Mouse (Mus musculus): ENCODE data around the gene Cfl2. TPM values are rescaled to one million over a fixed set of nuclear protein-coding genes. Genes with fewer than 3 reads are reported as not detected.
A peak's percentile ranks its signal among the peaks of the same experiment; 100 is the strongest.

Cfl2 gene
- polyA plus RNA-seq, 1 experiment from 2014 or later = 540 TPM

DNA sequence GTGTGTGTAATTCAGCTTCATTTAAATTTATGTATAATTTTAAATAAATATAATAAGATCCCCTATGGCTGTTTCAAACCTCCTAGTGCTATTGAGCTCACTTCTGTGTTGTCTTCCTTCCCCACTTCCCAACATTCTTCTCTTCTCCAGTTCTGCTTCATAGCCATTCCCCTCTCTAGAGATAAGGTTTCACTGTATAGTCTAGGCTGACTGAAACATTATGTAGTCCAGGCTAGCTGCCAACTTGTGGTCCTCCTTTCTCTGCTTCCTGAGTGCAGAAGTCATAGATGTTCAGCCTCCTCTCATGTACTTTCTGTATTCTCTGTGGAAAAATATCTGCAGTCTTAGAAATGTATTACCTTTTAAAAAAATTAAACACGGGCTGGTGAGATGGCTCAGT, 15.2 kb upstream of the Cfl2 start:
- Histone ChIP-seq H3K4me2 (ENCODE audit: low read length) (no peak overlapping the region), H3K4me1 (ENCODE audit: control insufficient read depth in 2 of 2, insufficient read depth in 2 of 2, low read length in 2 of 2) (peaks cover 5 to 6% of the 10 kb centered on the region in 2 experiments), H3K27ac (replicated peaks in 1 of 2; ENCODE audit: control insufficient read depth in 1 of 2, insufficient read depth in 1 of 2, low read depth in 2 of 2, low read length in 2 of 2) (no peak overlapping the region), H3K36me3 (ENCODE audit: control insufficient read depth, insufficient read depth, low read length) (no peaks in the 10 kb centered on the region), H3K9ac (ENCODE audit: low read length) (no peak overlapping the region), H3K4me3 (ENCODE audit: control insufficient read depth in 1 of 2, insufficient read depth in 1 of 2, low read depth in 1 of 2, low read length in 2 of 2) (no peak overlapping the region), H3K9me3 (ENCODE audit: control insufficient read depth, low read length) (no peaks in the 10 kb centered on the region), H3K27me3 (ENCODE audit: control insufficient read depth, insufficient read depth, low read length) (no peaks in the 10 kb centered on the region)
- no peak for ATAC-seq (ENCODE audit: insufficient number of reproducible peaks, insufficient read depth, low FRiP score, low read depth)
- WGBS = 88% methylated on average over 1 of the region's 1 CpGs

DNA sequence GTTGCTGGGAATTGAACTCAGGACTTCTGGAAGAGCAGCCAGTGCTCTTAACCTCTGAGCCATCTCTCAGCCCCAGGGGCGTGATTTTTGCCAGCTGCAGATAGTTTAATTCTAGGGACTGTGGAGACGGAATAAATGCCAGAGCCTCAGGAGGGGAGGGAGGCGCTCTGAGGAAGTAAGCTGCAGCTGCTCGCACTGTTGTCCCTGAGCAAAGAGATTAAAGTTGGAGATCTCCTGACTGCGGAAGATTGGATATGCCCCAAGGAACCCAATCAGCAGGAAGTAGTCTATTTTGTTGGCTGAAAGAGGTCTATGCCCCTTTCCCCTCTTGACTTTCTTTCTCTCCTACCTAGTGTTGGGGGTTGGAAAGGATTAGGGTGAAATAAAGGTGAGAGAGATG, 14.2 kb upstream of the Cfl2 start:
- peaks cover 5 to 6% of the 10 kb centered on the region in 2 experiments for H3K4me1 ChIP-seq (ENCODE audit: control insufficient read depth in 2 of 2, insufficient read depth in 2 of 2, low read length in 2 of 2)
- no peaks in the 10 kb centered on the region for H3K9me3 ChIP-seq (ENCODE audit: control insufficient read depth, low read length)
- H3K36me3 ChIP-seq (ENCODE audit: control insufficient read depth, insufficient read depth, low read length) = no peaks in the 10 kb centered on the region
- no peak overlapping the region for H3K9ac ChIP-seq (ENCODE audit: low read length)
- H3K27ac ChIP-seq (replicated peaks in 1 of 2; ENCODE audit: control insufficient read depth in 1 of 2, insufficient read depth in 1 of 2, low read depth in 2 of 2, low read length in 2 of 2) = peak overlapping the region in 1 of 2 experiments; percentile 6; a peak in 1 of 4 replicates
- H3K4me2 ChIP-seq (ENCODE audit: low read length) = no peak overlapping the region
- H3K27me3 ChIP-seq (ENCODE audit: control insufficient read depth, insufficient read depth, low read length) = no peaks in the 10 kb centered on the region
- no peak overlapping the region for H3K4me3 ChIP-seq (ENCODE audit: control insufficient read depth in 1 of 2, insufficient read depth in 1 of 2, low read depth in 1 of 2, low read length in 2 of 2)
- 41% methylated on average over 5 of the region's 5 CpGs for WGBS
- no peak for ATAC-seq (ENCODE audit: insufficient number of reproducible peaks, insufficient read depth, low FRiP score, low read depth)

DNA sequence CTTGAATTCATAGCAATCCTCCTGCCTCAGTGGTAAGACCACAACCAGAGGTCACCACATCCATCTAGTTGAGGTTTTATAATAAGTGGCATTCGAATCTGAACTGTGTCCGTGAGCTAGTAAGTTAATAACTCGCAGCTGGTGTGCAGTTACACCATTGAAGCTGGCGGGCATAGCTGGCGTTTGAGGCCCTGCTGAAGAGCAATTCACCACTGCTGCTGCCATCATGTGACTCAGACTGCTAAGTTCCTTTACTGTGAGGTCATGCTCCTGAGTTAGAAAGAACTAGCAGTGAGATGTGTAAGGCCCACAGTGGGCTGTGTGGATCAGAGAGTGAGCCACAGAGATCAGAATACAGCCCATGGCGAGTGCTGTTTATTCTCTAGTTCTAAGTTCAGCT, 12.0 kb upstream of the Cfl2 start:
- Histone ChIP-seq H3K4me1 (ENCODE audit: control insufficient read depth in 2 of 2, insufficient read depth in 2 of 2, low read length in 2 of 2) (peaks cover 5 to 6% of the 10 kb centered on the region in 2 experiments), H3K36me3 (ENCODE audit: control insufficient read depth, insufficient read depth, low read length) (no peaks in the 10 kb centered on the region), H3K4me2 (ENCODE audit: low read length) (0 out of 2 replicates have a peak overlapping the region, but pooled peaks have one; percentile 7), H3K9me3 (ENCODE audit: control insufficient read depth, low read length) (no peaks in the 10 kb centered on the region), H3K27ac (replicated peaks in 1 of 2; ENCODE audit: control insufficient read depth in 1 of 2, insufficient read depth in 1 of 2, low read depth in 2 of 2, low read length in 2 of 2) (peak overlapping the region; percentile 91 to 93), H3K4me3 (ENCODE audit: control insufficient read depth in 1 of 2, insufficient read depth in 1 of 2, low read depth in 1 of 2, low read length in 2 of 2) (no peak overlapping the region), H3K27me3 (ENCODE audit: control insufficient read depth, insufficient read depth, low read length) (no peaks in the 10 kb centered on the region), H3K9ac (ENCODE audit: low read length) (peak overlapping the region; percentile 60; the same call in 1 of the 2 replicates)
- WGBS = 28% methylated on average over 6 of the region's 6 CpGs
- ATAC-seq (ENCODE audit: insufficient number of reproducible peaks, insufficient read depth, low FRiP score, low read depth) = peak; percentile 84

DNA sequence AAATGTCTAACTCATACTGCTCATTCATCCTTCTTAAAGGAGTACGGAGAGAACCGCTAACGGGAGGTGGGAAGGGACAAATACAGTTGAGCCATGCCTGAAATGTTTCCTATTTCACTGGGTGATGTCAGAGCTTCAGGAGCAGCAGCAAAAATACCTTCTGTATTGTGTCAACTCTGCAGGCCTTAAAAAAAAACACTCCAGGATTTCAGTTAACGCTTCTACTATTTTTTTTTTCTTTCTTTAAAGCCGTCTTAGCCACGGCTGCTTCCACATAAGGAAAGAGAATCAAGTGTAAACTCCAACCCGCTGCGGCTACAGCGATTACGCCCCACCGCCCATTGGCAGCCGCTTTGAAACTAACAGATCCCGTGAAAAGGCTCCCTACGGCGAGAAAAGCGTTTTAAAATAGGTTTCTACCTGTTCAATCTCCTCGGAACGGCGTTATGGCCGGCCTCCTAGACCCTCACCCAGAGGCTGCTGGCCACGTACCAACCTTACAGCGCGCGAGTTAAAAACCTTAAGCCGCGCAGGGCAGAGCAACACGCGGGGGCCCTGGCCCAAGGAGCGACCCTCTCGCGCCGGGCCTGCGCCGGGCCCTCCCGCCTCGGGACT, 579 bp downstream of the Cfl2 start:
- peak overlapping the region; percentile 98 for H3K9ac ChIP-seq (ENCODE audit: low read length)
- WGBS = under 1% methylated on average over 36 of the region's 36 CpGs
- peaks cover 2 to 27% of the 10 kb centered on the region in 2 experiments; a peak in 3 of 4 replicates for H3K4me1 ChIP-seq (ENCODE audit: control insufficient read depth in 2 of 2, insufficient read depth in 2 of 2, low read length in 2 of 2)
- H3K27ac ChIP-seq (replicated peaks in 1 of 2; ENCODE audit: control insufficient read depth in 1 of 2, insufficient read depth in 1 of 2, low read depth in 2 of 2, low read length in 2 of 2) = peak overlapping the region; percentile 99
- H3K9me3 ChIP-seq (ENCODE audit: control insufficient read depth, low read length) = 0 out of 2 replicates have a peak, but pooled peaks cover 2% of the 10 kb centered on the region
- peak overlapping the region; percentile 78 for H3K4me2 ChIP-seq (ENCODE audit: low read length)
- H3K4me3 ChIP-seq (ENCODE audit: control insufficient read depth in 1 of 2, insufficient read depth in 1 of 2, low read depth in 1 of 2, low read length in 2 of 2) = peak overlapping the region; percentile 57 to 84
- no peak for ATAC-seq (ENCODE audit: insufficient number of reproducible peaks, insufficient read depth, low FRiP score, low read depth)
- peaks cover 39% of the 10 kb centered on the region for H3K36me3 ChIP-seq (ENCODE audit: control insufficient read depth, insufficient read depth, low read length)
- no peaks in the 10 kb centered on the region for H3K27me3 ChIP-seq (ENCODE audit: control insufficient read depth, insufficient read depth, low read length)

- Histone ChIP-seq H3K27me3 (ENCODE audit: control insufficient read depth, insufficient read depth, low read length) (no peaks in the 10 kb centered on the region), H3K9ac (ENCODE audit: low read length) (peak overlapping the region; percentile 51; the same call in 1 of the 2 replicates), H3K36me3 (ENCODE audit: control insufficient read depth, insufficient read depth, low read length) (peaks cover 51% of the 10 kb centered on the region), H3K4me1 (ENCODE audit: control insufficient read depth in 2 of 2, insufficient read depth in 2 of 2, low read length in 2 of 2) (peaks cover 2 to 32% of the 10 kb centered on the region in 2 experiments; a peak in 3 of 4 replicates), H3K9me3 (ENCODE audit: control insufficient read depth, low read length) (no peaks in the 10 kb centered on the region), H3K4me2 (ENCODE audit: low read length) (peak overlapping the region; percentile 51), H3K27ac (replicated peaks in 1 of 2; ENCODE audit: control insufficient read depth in 1 of 2, insufficient read depth in 1 of 2, low read depth in 2 of 2, low read length in 2 of 2) (peak overlapping the region; percentile 43 to 48), H3K4me3 (ENCODE audit: control insufficient read depth in 1 of 2, insufficient read depth in 1 of 2, low read depth in 1 of 2, low read length in 2 of 2) (peak overlapping the region in 1 of 2 experiments; percentile 20; a peak in 1 of 4 replicates)
- no peak for ATAC-seq (ENCODE audit: insufficient number of reproducible peaks, insufficient read depth, low FRiP score, low read depth)
- WGBS = 15% methylated on average over 6 of the region's 6 CpGs
These were observed 3.1 kb downstream of the Cfl2 start for GRCm38 (mm10) chr12:54859531-54859930.

GRCm38 (mm10) chr12:54850551-54850950, 12.1 kb downstream of the Cfl2 start:
- peaks cover 0 to 6% of the 10 kb centered on the region in 2 experiments; a peak in 1 of 4 replicates for H3K4me1 ChIP-seq (ENCODE audit: control insufficient read depth in 2 of 2, insufficient read depth in 2 of 2, low read length in 2 of 2)
- no peaks in the 10 kb centered on the region for H3K27me3 ChIP-seq (ENCODE audit: control insufficient read depth, insufficient read depth, low read length)
- ATAC-seq (ENCODE audit: insufficient number of reproducible peaks, insufficient read depth, low FRiP score, low read depth) = no peak
- no peak overlapping the region for H3K4me3 ChIP-seq (ENCODE audit: control insufficient read depth in 1 of 2, insufficient read depth in 1 of 2, low read depth in 1 of 2, low read length in 2 of 2)
- peak overlapping the region in 1 of 2 experiments; percentile 40; a peak in 1 of 4 replicates for H3K27ac ChIP-seq (replicated peaks in 1 of 2; ENCODE audit: control insufficient read depth in 1 of 2, insufficient read depth in 1 of 2, low read depth in 2 of 2, low read length in 2 of 2)
- H3K36me3 ChIP-seq (ENCODE audit: control insufficient read depth, insufficient read depth, low read length) = peaks cover 11% of the 10 kb centered on the region
- WGBS = 50% methylated on average over 2 of the region's 2 CpGs
- H3K4me2 ChIP-seq (ENCODE audit: low read length) = no peak overlapping the region
- H3K9me3 ChIP-seq (ENCODE audit: control insufficient read depth, low read length) = no peaks in the 10 kb centered on the region
- H3K9ac ChIP-seq (ENCODE audit: low read length) = no peak overlapping the region

DNA sequence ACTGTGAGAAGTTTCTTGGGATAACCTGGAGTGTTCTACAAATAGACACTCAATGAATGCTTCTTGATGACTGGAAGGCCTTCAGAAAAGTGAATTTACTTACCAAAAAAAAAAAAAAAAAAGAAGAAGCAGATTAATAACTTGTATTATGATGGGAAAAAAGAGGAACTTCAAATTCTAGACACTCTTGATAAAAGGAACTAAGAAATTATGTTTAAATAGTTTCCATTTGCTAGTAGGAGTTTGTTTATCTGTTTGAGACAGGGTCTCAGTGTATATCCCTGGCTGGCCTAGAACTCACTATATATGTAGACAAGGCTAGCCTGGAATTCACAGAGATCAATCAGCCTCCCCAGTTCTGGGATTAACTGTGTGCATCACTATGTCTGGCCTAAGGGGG, 18.3 kb downstream of the Cfl2 start:
- Histone ChIP-seq H3K36me3 (ENCODE audit: control insufficient read depth, insufficient read depth, low read length) (no peaks in the 10 kb centered on the region), H3K4me2 (ENCODE audit: low read length) (no peak overlapping the region), H3K27ac (replicated peaks in 1 of 2; ENCODE audit: control insufficient read depth in 1 of 2, insufficient read depth in 1 of 2, low read depth in 2 of 2, low read length in 2 of 2) (no peak overlapping the region), H3K4me3 (ENCODE audit: control insufficient read depth in 1 of 2, insufficient read depth in 1 of 2, low read depth in 1 of 2, low read length in 2 of 2) (no peak overlapping the region), H3K9ac (ENCODE audit: low read length) (no peak overlapping the region), H3K4me1 (ENCODE audit: control insufficient read depth in 2 of 2, insufficient read depth in 2 of 2, low read length in 2 of 2) (no peaks in the 10 kb centered on the region), H3K27me3 (ENCODE audit: control insufficient read depth, insufficient read depth, low read length) (no peaks in the 10 kb centered on the region), H3K9me3 (ENCODE audit: control insufficient read depth, low read length) (no peaks in the 10 kb centered on the region)
- no peak for ATAC-seq (ENCODE audit: insufficient number of reproducible peaks, insufficient read depth, low FRiP score, low read depth)
